ENCODE assay signal across 8 mouse cellular contexts in the genomic region with DNA sequence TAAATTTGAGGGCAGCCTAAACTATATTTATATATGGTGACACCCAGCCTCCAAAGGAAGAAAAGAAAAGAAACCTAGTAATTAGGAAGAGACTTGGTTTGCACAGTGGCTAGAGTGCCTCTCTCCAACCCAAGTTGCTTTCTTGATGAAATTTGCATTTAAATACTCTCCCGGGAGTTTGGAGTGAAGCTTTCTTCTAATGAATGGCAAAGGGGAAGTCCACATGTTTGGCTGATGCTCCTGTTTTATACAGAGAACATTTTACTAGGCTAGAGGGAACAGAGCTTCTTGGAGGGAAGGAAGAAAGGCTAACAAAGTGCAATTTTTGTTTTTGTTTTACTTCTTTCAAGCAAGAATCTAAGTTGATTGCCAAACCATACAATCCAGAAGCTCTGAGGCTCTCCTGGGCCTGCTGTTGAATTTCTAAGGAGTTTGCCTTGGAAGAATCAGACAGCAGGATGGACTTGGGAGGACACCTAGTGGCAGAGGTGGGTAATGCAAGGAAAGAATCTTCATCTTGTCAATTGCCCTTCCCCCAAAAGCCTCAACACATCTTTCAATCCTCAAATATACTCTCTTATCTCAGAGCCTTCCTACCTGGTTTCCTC. TPM values are rescaled to one million over a fixed set of nuclear protein-coding genes. Genes with fewer than 3 reads are reported as not detected.
DNase-seq lines count a peak whose midpoint lies in the region; ATAC-seq lines count a peak whose summit lies in the region.

No protein-coding gene starts in this region.

- peak; percentile 81 for DNase-seq in Muller cell, postnatal 12 days (ENCODE audit: inconsistent ontology term)
- DNase-seq in c-Kit-positive CD71-positive TER-119-positive erythroid progenitor cells, embryonic 14.5 days (ENCODE audit: low spot score): peak; percentile 82
- DNase-seq in forebrain, embryonic 14.5 days (ENCODE audit: low spot score): peak; percentile 96
- DNase-seq in heart, postnatal 36 days: peak; percentile 83 to 85
- DNase-seq in layer of hippocampus, adult 9-11 months: peak; percentile 80
- DNase-seq in lung, postnatal 14 days: peak; percentile 88
- peak; percentile 89 for DNase-seq in retina, postnatal 1 day
- DNase-seq in urinary bladder, postnatal 4 days (ENCODE audit: low spot score in 2 of 2): peak; percentile 49 to 82

- WGBS in forebrain, embryonic 14.5 days: 0% methylated on average over 1 of the region's 1 CpGs

- peak overlapping the region; percentile 23 for H3K4me2 ChIP-seq in forebrain, embryonic 14.5 days (ENCODE audit: low read length)

- intact Hi-C loops in heart, postnatal 36 days (cut with DNase I): loop anchor here (1.0 to 2.0 kb wide), 4 partner anchors 60 to 363 kb away; no protein-coding TSS in a partner anchor

- H3K4me3 ChIP-seq in forebrain, embryonic 14.5 days (ENCODE audit: low read depth, low read length): no peak overlapping the region

- no peaks in the 10 kb centered on the region for H3K9me3 ChIP-seq in forebrain, embryonic 14.5 days (replicated peaks; ENCODE audit: control insufficient read depth, low read length)

- H3K36me3 ChIP-seq in forebrain, embryonic 14.5 days (ENCODE audit: control insufficient read depth, insufficient read depth, low read length): peaks cover 7% of the 10 kb centered on the region; the same call in 1 of the 2 replicates

- ATAC-seq in forebrain, embryonic 14.5 days: peak; percentile 11; the same call in 1 of the 2 replicates

- H3K27ac ChIP-seq in forebrain, embryonic 14.5 days (ENCODE audit: low read depth, low read length): peak overlapping the region; percentile 75

- H3K9ac ChIP-seq in forebrain, embryonic 14.5 days (ENCODE audit: low read length): no peak overlapping the region

- H3K4me1 ChIP-seq in forebrain, embryonic 14.5 days (ENCODE audit: control insufficient read depth, insufficient read depth, low read length): peaks cover 47% of the 10 kb centered on the region

- H3K27me3 ChIP-seq in forebrain, embryonic 14.5 days (replicated peaks; ENCODE audit: control insufficient read depth, insufficient read depth, low read length): no peaks in the 10 kb centered on the region

RNA-seq across cellular contexts. Expression of gene Macf1, which starts 16.8 kb away (rescaled TPM):
- polyA plus RNA-seq in forebrain, embryonic 14.5 days (2014; fragmentation: Nextera tagmentation; extraction: Ambion mirVana): 76.5 and 101 TPM in 2 replicates
- 100 to 1,000 TPM; 228 to 240 TPM for total RNA-seq in heart, postnatal 36 days (2021)

RNA-seq across cellular contexts. Expression of gene Ndufs5, which starts 50.6 kb away (rescaled TPM):
- polyA plus RNA-seq in forebrain, embryonic 14.5 days (2014; fragmentation: Nextera tagmentation; extraction: Ambion mirVana): 397 and 481 TPM in 2 replicates
- total RNA-seq in heart, postnatal 36 days (2021): 100 to 1,000 TPM; 432 to 469 TPM
